Mouse (Mus musculus): Measurements from ENCODE around the gene Prph.

Gene Prph

GRCm38 (mm10) chr15:99055040-99055439 is at the start of gene Prph:
TSS of gene Prph (plus strand) at chr15:99055174.
- DNase-seq (ENCODE audit: low spot score in 2 of 2), result no peak

- DNase-seq (ENCODE audit: low spot score in 2 of 2), result no peak
These were observed 46.2 kb upstream of the Prph start for GRCm38 (mm10) chr15:99008801-99009241.

DNA sequence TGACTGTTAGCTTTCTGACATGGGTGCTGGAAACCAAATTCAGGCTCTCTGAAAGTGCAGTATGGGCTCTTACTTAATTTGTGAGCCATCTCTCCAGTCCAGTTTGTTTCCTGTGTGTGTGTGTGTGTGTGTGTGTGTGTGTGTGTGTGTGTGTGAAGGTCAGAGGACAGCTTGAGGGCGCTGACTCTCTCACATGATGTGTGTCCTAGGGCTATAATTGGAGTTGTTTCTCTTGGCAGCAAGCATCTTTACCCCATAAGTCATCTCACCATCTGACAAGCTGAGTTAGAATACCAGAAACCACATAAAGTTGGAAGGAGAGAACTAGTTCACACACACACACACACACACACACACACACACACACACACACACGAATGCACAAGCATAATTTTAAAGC is 44.1 kb upstream of the Prph start:
- no peak for DNase-seq (ENCODE audit: low spot score in 2 of 2)

- DNase-seq (ENCODE audit: low spot score in 2 of 2), result no peak
These were observed 43.0 kb upstream of the Prph start for GRCm38 (mm10) chr15:99011946-99012345.

- DNase-seq (ENCODE audit: low spot score in 2 of 2), result no peak
These were observed 40.4 kb upstream of the Prph start for GRCm38 (mm10) chr15:99014496-99015030.

GRCm38 (mm10) chr15:99017355-99017761 is 37.6 kb upstream of the Prph start:
- DNase-seq (ENCODE audit: low spot score in 2 of 2), result no peak

DNA sequence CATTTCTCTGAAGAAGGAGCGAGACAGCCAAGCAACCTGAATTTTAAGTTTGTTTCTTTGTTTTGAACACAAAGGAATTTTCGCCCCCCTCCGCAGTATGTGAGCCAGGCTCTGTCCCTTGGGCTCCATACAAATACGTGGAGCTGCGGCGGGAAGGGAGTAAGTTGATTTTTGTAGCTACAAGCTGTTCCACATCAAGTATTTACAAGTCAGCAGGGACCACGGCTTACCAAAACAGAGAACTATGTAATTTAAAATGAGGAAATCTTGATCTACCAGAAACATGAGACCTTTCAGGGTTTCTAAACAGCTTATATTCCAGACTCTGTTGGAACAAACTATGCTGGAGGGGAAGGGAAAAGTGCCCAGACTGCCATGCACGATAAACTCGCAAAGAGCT is 37.0 kb upstream of the Prph start:
- DNase-seq (ENCODE audit: low spot score in 2 of 2), result no peak

DNA sequence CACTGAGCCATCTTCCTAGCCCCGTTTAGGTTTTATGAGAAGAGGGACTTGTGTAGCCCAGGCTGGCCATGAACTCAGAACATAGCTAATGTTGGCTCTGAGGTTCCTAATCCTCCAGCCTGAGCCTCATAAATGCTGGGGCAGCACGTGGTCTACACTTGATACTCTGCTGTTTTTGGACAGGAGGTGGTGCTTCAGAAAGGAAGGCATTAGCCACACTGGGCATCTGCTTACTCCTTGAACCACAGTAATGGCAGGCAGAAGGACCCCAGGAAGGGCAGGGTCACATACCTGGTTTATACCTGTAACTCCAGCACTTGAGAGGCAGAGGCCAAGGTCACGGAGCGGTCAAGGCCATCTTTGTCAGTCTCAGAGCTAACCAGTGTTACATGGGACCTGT is 36.3 kb upstream of the Prph start:
- DNase-seq (ENCODE audit: low spot score in 2 of 2), result no peak

GRCm38 (mm10) chr15:99019436-99019835 is 35.5 kb upstream of the Prph start:
- DNase-seq (ENCODE audit: low spot score in 2 of 2), result no peak

GRCm38 (mm10) chr15:99020171-99020570 is 34.8 kb upstream of the Prph start:
- no peak for DNase-seq (ENCODE audit: low spot score in 2 of 2)

- DNase-seq (ENCODE audit: low spot score in 2 of 2), result no peak
These were observed 33.7 kb upstream of the Prph start for GRCm38 (mm10) chr15:99021255-99021654.

- DNase-seq (ENCODE audit: low spot score in 2 of 2), result peak; percentile 81
These were observed 30.2 kb upstream of the Prph start for GRCm38 (mm10) chr15:99024668-99025314.

- DNase-seq (ENCODE audit: low spot score in 2 of 2), result no peak
These were observed 29.6 kb upstream of the Prph start for GRCm38 (mm10) chr15:99025414-99025813.

- no peak for DNase-seq (ENCODE audit: low spot score in 2 of 2)
These were observed 28.7 kb upstream of the Prph start for GRCm38 (mm10) chr15:99026259-99026658.

DNA sequence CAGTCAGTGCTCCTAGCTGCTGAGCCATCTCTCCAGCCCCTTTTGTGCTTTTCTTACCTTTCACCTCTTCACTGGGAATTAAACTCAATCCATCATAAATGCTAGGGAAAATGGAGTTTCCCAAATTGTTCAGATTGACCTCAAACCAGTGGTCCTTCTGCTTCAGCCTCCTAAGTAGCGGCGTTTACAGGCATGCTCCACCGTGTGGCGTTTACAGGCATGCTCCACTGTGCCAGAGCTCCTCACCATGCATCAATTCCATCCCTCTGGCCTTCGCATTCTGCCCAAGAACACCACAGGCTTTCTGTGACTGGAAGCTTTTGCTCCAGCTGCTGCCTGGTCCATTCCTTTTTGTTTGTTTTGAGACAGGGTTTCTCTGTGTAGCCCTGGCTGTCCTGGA is 27.9 kb upstream of the Prph start:
- DNase-seq (ENCODE audit: low spot score in 2 of 2), result no peak

DNA sequence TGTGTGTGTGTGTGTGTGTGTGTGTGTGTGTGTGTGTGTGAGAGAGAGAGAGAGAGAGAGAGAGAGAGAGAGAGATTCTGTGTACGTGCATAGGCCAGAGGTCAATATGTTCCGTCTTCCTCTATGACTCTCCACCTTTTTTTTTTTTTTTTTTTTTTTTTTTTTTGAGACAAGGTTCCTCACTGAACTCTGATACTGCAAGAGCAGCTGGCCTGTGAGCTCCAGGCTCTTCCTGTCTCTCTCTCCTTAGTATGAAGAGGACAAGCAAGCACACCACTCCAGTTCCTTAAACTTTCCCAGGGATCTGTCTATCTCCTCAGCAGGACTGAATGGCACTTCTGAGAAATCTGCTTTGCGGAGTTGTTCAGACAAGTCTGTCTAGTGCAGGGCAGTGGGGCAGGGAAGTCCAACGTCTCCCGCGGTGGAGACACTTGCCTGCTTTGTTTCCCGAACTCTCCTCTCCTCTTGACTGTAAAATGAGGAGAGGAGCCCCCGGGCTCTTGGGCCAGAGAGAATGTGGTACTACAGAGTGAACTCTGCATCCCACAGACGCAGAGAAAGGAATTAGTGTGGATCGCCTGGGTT is 26.0 kb upstream of the Prph start:
- DNase-seq (ENCODE audit: low spot score in 2 of 2), result no peak

GRCm38 (mm10) chr15:99029619-99030584 is 25.1 kb upstream of the Prph start, which contains the start of gene Tuba1c:
TSS of gene Tuba1c (plus strand) at chr15:99029891.
- DNase-seq (ENCODE audit: low spot score in 2 of 2), result no peak

DNA sequence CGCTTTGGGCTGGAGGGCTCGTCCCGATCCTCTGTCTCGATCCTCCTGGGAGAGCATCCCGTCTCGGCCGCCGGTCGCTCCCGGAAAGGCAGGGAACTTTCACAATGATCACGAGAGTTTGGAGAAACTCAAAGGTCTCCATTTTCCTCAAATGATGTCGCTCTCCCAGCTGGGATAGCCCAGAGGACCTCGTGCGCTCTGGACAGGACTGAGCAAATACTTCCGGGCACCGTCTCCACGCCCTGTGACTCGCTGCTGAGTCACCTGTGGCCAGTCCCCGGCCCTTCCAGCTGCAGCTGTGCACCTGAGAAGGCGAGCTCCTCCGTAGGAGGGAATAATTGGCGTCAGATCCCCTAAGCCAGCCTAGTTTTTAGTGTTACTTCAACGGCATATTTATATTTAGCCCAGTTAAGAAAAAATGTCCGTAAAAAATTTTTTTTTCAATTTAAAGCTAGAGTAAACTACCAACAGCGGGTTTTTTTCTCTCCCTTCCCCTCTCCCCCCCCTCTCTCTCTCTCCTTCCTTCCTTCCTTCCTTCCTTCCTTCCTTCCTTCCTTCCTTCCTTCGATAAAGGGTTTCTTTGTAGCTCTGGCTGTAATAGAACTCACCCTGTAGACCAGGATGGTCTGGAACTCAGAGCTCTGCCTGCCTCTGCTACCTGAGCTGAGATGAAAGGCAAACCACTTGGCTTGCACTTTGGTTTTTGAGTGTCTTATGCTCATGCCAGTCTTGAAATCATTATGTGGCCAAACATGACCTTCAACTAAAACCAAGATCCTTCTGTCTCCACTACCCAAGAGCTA is 24.2 kb upstream of the Prph start:
- DNase-seq (ENCODE audit: low spot score in 2 of 2), result no peak

DNA sequence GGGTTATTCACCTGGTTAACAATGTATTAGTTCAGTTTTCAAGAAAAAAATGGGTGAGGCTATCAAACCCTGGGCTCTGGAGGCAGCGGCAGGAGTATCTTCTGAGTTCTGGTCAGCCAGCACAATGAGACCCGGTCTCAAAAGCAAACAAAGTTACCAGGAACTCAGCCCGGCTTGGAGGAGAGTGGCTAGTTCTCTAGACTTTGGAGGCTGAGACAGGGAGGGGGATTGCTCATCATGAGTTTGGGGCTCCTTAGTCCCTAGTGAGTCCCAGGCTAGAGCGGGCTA is 23.6 kb upstream of the Prph start:
- DNase-seq (ENCODE audit: low spot score in 2 of 2), result no peak

- no peak for DNase-seq (ENCODE audit: low spot score in 2 of 2)
These were observed 22.8 kb upstream of the Prph start for GRCm38 (mm10) chr15:99032041-99032725.

DNA sequence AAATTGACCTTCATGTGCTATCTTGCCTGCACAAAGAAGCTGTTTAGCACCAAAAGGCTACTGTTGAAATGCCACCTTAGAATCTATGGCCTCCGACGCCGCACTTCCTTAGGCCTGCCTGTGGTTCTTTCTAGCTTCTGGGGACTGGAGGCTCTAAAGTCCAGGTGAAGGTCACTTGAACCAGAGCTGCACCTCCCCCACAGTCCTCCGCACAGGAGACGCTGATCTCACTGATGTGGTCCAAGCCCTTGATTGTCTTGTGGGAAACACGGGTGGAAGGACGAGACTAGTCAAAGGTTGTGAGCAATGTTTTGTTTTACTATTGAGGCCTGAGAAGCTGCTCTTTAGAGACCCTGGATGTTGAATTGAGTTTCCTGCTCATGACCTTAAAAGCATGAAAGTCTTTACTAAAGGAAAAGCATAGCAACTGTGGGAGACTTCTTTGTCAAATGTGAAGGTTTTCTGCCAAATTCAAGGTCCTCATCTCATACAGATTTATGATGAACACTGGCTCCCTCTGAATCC is 22.2 kb upstream of the Prph start:
- no peak for DNase-seq (ENCODE audit: low spot score in 2 of 2)
